Mouse (Mus musculus) embryonic fibroblast, embryonic 13.5 days (primary cell): ENCODE data around the gene 1700029F12Rik. TPM values are rescaled to one million over a fixed set of nuclear protein-coding genes. Genes with fewer than 3 reads are reported as not detected.
A peak's percentile ranks its signal among the peaks of the same experiment; 100 is the strongest.

Experiments
- H3K27ac ChIP-seq: 2 replicates; pipeline ENCODE4 v1.5.1; 2012; ENCODE audit warnings: low read length, control low read depth, inconsistent platforms; ENCODE audit not compliant: insufficient read depth
- H3K4me1 ChIP-seq: 2 replicates; pipeline ENCODE4 v1.6.1; 2011; ENCODE audit warnings: low read length; ENCODE audit not compliant: control insufficient read depth, insufficient read depth
- H3K4me3 ChIP-seq: 2 replicates; pipeline ENCODE4 v1.5.1; 2011; ENCODE audit warnings: mild to moderate bottlenecking, control low read depth, low read length; ENCODE audit not compliant: insufficient read depth
- CTCF ChIP-seq: IDR thresholded peaks from 2 replicates; pipeline ENCODE4 v1.5.1; 2011; ENCODE audit warnings: mild to moderate bottlenecking, control low read depth, low read length, moderate library complexity, borderline replicate concordance; ENCODE audit not compliant: insufficient read depth
- POLR2A ChIP-seq: IDR thresholded peaks from 2 replicates; pipeline ENCODE4 v1.6.1; 2011; ENCODE audit warnings: low read depth, mild to moderate bottlenecking, control low read depth, low read length, moderate library complexity
- polyA plus RNA-seq: library from polyadenylated mRNA; stranded (reverse); fragments of >200 nt; gene quantifications from 2 replicates; pipeline ENCODE4 v1.2.4, GENCODE M21; 2011; ENCODE audit warnings: low read depth; ENCODE audit not compliant: missing spikeins, insufficient read length

The 1700029F12Rik gene
- polyA plus RNA-seq, 1 experiment, result not detected

DNA sequence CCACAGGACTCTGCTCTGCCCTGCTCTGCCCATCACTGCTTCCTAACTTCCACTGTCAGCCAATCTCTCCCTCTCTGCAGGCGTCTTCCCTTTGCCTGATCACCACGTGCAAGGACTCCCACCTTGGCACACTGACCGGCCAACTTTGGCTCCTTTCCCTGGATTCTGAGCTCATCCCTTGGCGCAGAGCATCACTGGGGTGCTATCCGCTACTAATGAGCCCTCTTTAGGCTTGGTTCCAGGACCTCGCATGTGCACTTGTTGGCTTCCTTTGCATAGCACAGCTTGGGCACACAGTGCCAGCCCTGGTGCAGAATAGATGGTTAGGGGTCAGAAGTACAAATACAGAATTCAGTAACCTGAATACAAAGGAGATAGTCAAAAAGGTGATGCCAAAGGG, 17.0 kb upstream of the 1700029F12Rik start:
- no peak for TF ChIP-seq CTCF
- TF ChIP-seq POLR2A, result no peak
- H3K27ac ChIP-seq, result no peak overlapping the region

DNA sequence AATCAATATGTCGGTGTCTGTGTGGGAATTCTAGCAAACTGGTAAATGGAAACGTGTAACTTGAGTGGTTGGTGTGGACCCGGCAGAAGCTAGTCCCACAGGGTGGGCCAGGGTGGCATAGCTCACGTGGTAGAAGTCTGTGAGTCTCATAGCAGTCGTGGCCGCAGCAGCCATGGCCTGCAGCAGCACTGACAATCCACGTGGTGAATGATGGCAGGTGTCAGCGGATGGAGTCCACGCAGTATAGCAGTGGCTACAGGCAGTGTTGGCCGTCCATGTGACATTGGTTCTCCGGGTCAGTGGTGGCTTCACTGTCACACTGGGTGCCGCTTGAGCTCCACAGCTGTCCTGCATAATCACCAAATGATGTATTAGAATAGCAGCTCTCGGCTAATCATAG, 4.1 kb downstream of the 1700029F12Rik start:
- Histone ChIP-seq H3K4me1 (no peaks in the 10 kb centered on the region), H3K4me3 (no peak overlapping the region), H3K27ac (no peak overlapping the region)
- no peak for TF ChIP-seq POLR2A
- no peak for TF ChIP-seq CTCF

More for the DNA sequence above, 17.0 kb upstream of the 1700029F12Rik start:
- Histone ChIP-seq H3K4me3 (no peak overlapping the region), H3K4me1 (no peaks in the 10 kb centered on the region)

GRCm38 (mm10) chr13:97021906-97022305, 12.3 kb downstream of the 1700029F12Rik start:
- H3K4me3 ChIP-seq, result no peak overlapping the region
- no peak for TF ChIP-seq CTCF
- no peak for TF ChIP-seq POLR2A

DNA sequence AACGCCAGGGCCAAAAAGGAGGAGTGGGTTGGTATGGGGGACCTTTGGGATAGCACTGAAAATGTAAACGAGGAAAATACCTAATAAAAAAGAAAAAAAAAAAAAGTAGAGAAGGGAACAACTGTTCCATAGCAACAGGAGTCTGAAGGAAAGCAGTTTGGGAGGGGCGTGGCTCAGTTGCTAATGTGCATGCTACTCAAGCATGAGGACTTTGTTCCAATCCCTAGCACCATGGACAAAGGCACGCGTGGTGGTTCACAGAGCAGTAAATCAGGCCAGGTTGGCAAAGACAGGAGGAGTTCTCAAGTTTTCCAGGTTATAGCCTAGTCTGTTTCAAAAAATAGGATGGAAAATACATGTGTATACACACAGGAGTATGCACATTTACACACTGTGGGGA, 14.0 kb downstream of the 1700029F12Rik start:
- no peak overlapping the region for H3K27ac ChIP-seq
- TF ChIP-seq CTCF (no peak), POLR2A (no peak)
- no peaks in the 10 kb centered on the region for H3K4me1 ChIP-seq
- no peak overlapping the region for H3K4me3 ChIP-seq

More at GRCm38 (mm10) chr13:97021906-97022305, 12.3 kb downstream of the 1700029F12Rik start:
- H3K4me1 ChIP-seq, result no peaks in the 10 kb centered on the region
- H3K27ac ChIP-seq, result no peak overlapping the region

- TF ChIP-seq POLR2A, result no peak
- TF ChIP-seq CTCF, result no peak
- no peak overlapping the region for H3K27ac ChIP-seq
- H3K4me3 ChIP-seq, result no peak overlapping the region
- no peaks in the 10 kb centered on the region; the same call in 1 of the 2 replicates for H3K4me1 ChIP-seq
Observed at GRCm38 (mm10) chr13:97017711-97018110, 16.5 kb downstream of the 1700029F12Rik start.

DNA sequence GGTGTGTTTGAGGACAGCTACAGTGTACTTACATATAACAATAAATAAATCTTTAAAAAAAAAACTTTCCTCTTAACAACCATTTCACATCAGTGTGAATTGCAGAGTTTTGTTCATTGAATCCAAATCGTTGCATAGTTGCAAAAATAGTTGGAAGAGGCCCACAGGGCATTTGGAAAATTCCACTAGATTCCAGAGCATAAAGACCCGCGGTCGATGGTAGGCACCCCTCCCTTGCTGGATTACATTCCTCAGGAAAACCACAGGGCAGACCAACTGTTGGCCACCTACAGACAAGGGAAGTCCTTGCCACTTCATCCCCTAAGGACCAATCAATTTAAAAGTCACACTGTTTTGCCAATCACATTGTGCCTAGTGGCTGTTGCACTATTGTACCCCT, 19.8 kb downstream of the 1700029F12Rik start:
- no peak for TF ChIP-seq POLR2A
- TF ChIP-seq CTCF, result no peak
- no peak overlapping the region for H3K4me3 ChIP-seq
- H3K4me1 ChIP-seq, result no peaks in the 10 kb centered on the region; the same call in 1 of the 2 replicates
- no peak overlapping the region for H3K27ac ChIP-seq

- H3K4me1 ChIP-seq, result no peaks in the 10 kb centered on the region
- H3K4me3 ChIP-seq, result peak overlapping the region; percentile 28
- no peak for TF ChIP-seq CTCF
- no peak for TF ChIP-seq POLR2A
- H3K27ac ChIP-seq, result peak overlapping the region; percentile 52
Observed at GRCm38 (mm10) chr13:97008266-97009153, 25.7 kb downstream of the 1700029F12Rik start.

DNA sequence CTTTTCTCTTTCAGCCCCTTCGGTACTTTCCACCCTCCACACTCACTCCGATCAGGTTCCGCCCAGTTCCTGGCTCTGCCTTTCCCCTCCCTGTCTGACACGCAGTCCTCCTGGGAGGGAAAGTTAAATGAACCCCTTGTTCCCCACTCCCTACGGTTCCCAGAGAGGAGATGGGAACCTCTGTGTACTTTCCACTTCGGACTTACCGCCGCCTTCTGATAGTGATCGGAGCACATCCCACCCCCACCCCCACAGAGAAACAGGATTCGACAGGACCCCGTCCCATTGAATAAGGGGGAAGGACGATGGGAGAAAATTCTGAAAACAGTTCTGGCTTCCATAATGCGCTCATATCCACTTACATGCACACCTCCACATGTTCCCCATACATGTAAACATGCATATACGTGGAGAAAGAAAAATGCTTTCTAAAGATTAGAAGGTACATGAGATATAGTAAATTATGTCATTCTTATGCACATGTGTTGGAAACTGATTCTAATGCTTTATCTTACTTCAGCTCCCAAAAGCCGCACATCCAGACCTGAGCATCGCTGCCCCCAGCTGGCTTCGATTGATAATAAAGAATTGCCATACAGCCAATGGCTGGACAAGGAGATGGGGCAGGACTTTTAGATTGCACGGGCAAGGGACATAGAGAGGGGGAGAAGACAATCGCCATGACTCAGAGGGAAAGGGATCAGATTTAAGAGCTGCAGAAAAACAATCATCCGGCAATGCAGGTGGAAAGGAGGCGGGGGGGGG, 26.5 kb downstream of the 1700029F12Rik start:
- Histone ChIP-seq H3K4me1 (no peaks in the 10 kb centered on the region), H3K27ac (peak overlapping the region; percentile 7), H3K4me3 (peak overlapping the region; percentile 34)
- TF ChIP-seq POLR2A (peak; percentile 56), CTCF (no peak)

GRCm38 (mm10) chr13:97006784-97007183, 27.4 kb downstream of the 1700029F12Rik start:
- H3K4me3 ChIP-seq, result no peak overlapping the region
- H3K4me1 ChIP-seq, result no peaks in the 10 kb centered on the region
- TF ChIP-seq CTCF (no peak), POLR2A (no peak)
- no peak overlapping the region for H3K27ac ChIP-seq

DNA sequence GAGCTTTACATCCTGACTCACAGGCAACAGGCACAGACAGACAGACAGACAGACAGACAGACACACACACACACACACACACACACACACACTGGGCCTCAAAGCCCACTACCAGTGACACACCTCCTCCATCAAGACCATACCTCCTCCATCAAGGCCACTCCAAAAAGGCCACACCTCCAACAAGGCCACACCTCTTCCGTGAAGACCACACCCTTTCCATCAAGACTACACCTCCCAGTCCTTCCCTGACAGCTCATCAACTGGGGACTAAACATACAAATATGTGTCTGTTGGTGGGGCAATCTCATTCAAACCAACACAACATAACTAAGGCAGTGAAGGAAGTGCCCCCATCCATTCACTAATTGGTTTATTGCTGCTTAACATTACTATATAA, 37.1 kb downstream of the 1700029F12Rik start:
- Histone ChIP-seq H3K27ac (no peak overlapping the region), H3K4me3 (no peak overlapping the region), H3K4me1 (no peaks in the 10 kb centered on the region)
- TF ChIP-seq CTCF, result no peak
- TF ChIP-seq POLR2A, result no peak
